Mouse (Mus musculus): ENCODE results near the gene Neurog2. TPM values are rescaled to one million over a fixed set of nuclear protein-coding genes. Genes with fewer than 3 reads are reported as not detected.

The Neurog2 gene
- polyA plus RNA-seq (2015; fragmentation: Illumina TruSeq; extraction: RNeasy Lipid Tissue Mini Kit (QIAGEN cat#74804); ENCODE audit: insufficient read depth, low read depth, low replicate concordance): not detected

GRCm38 (mm10) chr3:127633080-127634032 lies at the start of gene Neurog2:
Gene Neurog2, plus strand, starts transcription at chr3:127633135.

Other genes starting within 250 kb of the Neurog2 start
- 5.7 TPM for gene Ank2, start 133.8 kb upstream of the Neurog2 start, polyA plus RNA-seq (2015; fragmentation: Illumina TruSeq; extraction: RNeasy Lipid Tissue Mini Kit (QIAGEN cat#74804); ENCODE audit: insufficient read depth, low read depth, low replicate concordance)
- gene Larp7, start 79.8 kb upstream of the Neurog2 start, polyA plus RNA-seq (2015; fragmentation: Illumina TruSeq; extraction: RNeasy Lipid Tissue Mini Kit (QIAGEN cat#74804); ENCODE audit: insufficient read depth, low read depth, low replicate concordance): 5.0 TPM
- 0.20 TPM for gene Zgrf1, start 79.6 kb upstream of the Neurog2 start, polyA plus RNA-seq (2015; fragmentation: Illumina TruSeq; extraction: RNeasy Lipid Tissue Mini Kit (QIAGEN cat#74804); ENCODE audit: insufficient read depth, low read depth, low replicate concordance)
- gene Alpk1, start 147.4 kb downstream of the Neurog2 start, polyA plus RNA-seq (2015; fragmentation: Illumina TruSeq; extraction: RNeasy Lipid Tissue Mini Kit (QIAGEN cat#74804); ENCODE audit: insufficient read depth, low read depth, low replicate concordance): 0.83 TPM
- 3.0 TPM for gene Tifa, start 156.7 kb downstream of the Neurog2 start, polyA plus RNA-seq (2015; fragmentation: Illumina TruSeq; extraction: RNeasy Lipid Tissue Mini Kit (QIAGEN cat#74804); ENCODE audit: insufficient read depth, low read depth, low replicate concordance)
- 10.5 TPM for gene Ap1ar, start 204.4 kb downstream of the Neurog2 start, polyA plus RNA-seq (2015; fragmentation: Illumina TruSeq; extraction: RNeasy Lipid Tissue Mini Kit (QIAGEN cat#74804); ENCODE audit: insufficient read depth, low read depth, low replicate concordance)

Data from pancreas, adult 10 weeks (tissue).